Mouse (Mus musculus): Measurements from ENCODE around the gene Nol3. TPM values are rescaled to one million over a fixed set of nuclear protein-coding genes. Genes with fewer than 3 reads are reported as not detected.

The Nol3 gene
- polyA plus RNA-seq, 1 experiment from 2014 or later: 2.4 TPM

- 15% methylated on average over 10 of the region's 10 CpGs for WGBS
- Histone ChIP-seq H3K27ac (no peak overlapping the region), H3K4me1 (peaks cover 36% of the 10 kb centered on the region), H3K9me3 (replicated peaks) (no peaks in the 10 kb centered on the region; the same call in 1 of the 2 replicates), H3K9ac (no peak overlapping the region), H3K4me2 (peak overlapping the region; percentile 77), H3K27me3 (peaks cover 96% of the 10 kb centered on the region), H3K4me3 (peak overlapping the region; percentile 60; the same call in 1 of the 2 replicates), H3K36me3 (ENCODE audit: poor library complexity, severe bottlenecking) (no peaks in the 10 kb centered on the region)
- no peak for ATAC-seq
These were observed 10.8 kb upstream of the Nol3 start for GRCm38 (mm10) chr8:105265128-105265527.

DNA sequence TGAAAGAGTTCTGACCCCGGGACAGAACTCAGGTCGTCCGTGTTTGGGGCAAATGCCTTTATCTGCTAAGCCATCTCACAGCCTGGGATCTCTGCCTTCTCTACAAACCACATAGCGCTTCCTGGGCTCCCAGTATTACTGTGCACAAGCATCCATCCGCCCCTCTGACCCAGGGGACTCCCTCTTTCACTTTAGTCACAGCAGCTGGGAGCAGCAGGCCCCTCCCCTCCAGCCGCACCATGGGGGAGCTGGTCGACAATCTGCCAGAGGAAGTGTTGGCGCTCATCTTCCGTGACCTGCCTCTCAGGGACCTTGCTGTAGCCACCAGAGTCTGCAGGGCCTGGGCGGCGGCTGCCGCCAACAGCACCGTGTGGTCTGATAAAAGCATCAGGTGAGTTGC, 9.2 kb upstream of the Nol3 start:
- Histone ChIP-seq H3K4me3 (no peak overlapping the region), H3K4me1 (peaks cover 44% of the 10 kb centered on the region), H3K36me3 (ENCODE audit: poor library complexity, severe bottlenecking) (no peaks in the 10 kb centered on the region)

DNA sequence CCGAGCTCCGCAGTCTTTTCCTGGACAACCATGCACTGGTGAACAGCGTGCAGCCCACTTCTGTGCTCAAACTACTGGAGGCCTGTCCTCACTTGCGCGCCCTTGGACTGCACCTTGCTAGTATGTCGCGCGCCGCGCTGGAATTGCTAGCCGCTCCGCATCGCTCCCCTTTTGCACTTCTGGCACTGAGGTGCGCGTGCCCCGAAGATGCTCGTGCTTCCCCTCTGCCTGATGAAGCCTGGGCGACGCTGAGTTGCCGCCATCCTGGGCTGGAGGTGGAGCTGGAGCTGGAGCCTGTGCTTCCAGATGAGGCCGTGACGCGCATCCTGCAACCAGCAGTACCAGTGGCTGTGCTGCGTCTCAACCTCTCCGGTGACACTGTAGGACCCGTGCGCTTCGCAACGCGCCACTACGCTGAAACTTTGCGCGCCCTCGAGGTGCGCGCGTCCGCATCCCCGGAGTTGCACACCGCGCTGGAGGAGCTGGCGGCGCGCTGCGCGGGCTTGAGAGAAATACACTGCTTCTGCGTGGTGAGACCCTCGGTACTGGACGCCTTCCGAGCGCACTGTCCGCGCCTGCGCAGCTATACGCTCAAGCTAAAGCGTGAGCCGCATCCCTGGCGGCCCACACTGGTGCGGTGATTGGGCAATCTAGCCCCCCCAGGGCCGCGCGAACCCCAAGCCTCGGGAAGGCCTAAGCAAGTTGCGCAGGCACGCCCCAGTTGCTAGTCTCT, 7.4 kb upstream of the Nol3 start:
- peak overlapping the region; percentile 79 for H3K4me2 ChIP-seq
- ATAC-seq: peak; percentile 86
- H3K27ac ChIP-seq: no peak overlapping the region
- H3K4me1 ChIP-seq: peaks cover 44% of the 10 kb centered on the region
- H3K9ac ChIP-seq: peak overlapping the region; percentile 58
- peak overlapping the region; percentile 47 for H3K4me3 ChIP-seq
- no peaks in the 10 kb centered on the region; the same call in 1 of the 2 replicates for H3K9me3 ChIP-seq (replicated peaks)
- WGBS: 0% methylated on average over 65 of the region's 65 CpGs
- no peaks in the 10 kb centered on the region for H3K36me3 ChIP-seq (ENCODE audit: poor library complexity, severe bottlenecking)
- peaks cover 99% of the 10 kb centered on the region for H3K27me3 ChIP-seq

More for the DNA sequence above, 9.2 kb upstream of the Nol3 start:
- WGBS: 10% methylated on average over 13 of the region's 13 CpGs
- no peak overlapping the region for H3K27ac ChIP-seq
- H3K9ac ChIP-seq: no peak overlapping the region
- H3K9me3 ChIP-seq (replicated peaks): no peaks in the 10 kb centered on the region; the same call in 1 of the 2 replicates
- no peak for ATAC-seq
- H3K27me3 ChIP-seq: peaks cover 96% of the 10 kb centered on the region
- H3K4me2 ChIP-seq: no peak overlapping the region

- no peak overlapping the region for H3K27ac ChIP-seq
- H3K4me1 ChIP-seq: peaks cover 41% of the 10 kb centered on the region
- H3K9me3 ChIP-seq (replicated peaks): no peaks in the 10 kb centered on the region; the same call in 1 of the 2 replicates
- peak overlapping the region; percentile 58 for H3K9ac ChIP-seq
- 1% methylated on average over 10 of the region's 10 CpGs for WGBS
- H3K4me2 ChIP-seq: peak overlapping the region; percentile 79
- ATAC-seq: no peak; the same call in 1 of the 2 replicates
- no peaks in the 10 kb centered on the region for H3K36me3 ChIP-seq (ENCODE audit: poor library complexity, severe bottlenecking)
- peak overlapping the region; percentile 47 for H3K4me3 ChIP-seq
- peaks cover 99% of the 10 kb centered on the region for H3K27me3 ChIP-seq
These were observed 6.9 kb upstream of the Nol3 start for GRCm38 (mm10) chr8:105269075-105269458.

- Histone ChIP-seq H3K4me3 (peak within 1 kb of the TSS; percentile 47), H3K4me2 (peak within 1 kb of the TSS; percentile 79), H3K9me3 (replicated peaks) (no peaks in the 10 kb centered on the region; the same call in 1 of the 2 replicates), H3K36me3 (ENCODE audit: poor library complexity, severe bottlenecking) (no peaks in the 10 kb centered on the region), H3K27me3 (peaks cover 99% of the 10 kb centered on the region), H3K9ac (peak within 1 kb of the TSS; percentile 58), H3K4me1 (peaks cover 38% of the 10 kb centered on the region), H3K27ac (no peak within 1 kb of the TSS)
- WGBS: 1% methylated on average over 32 of the region's 42 CpGs
- no peak for ATAC-seq
These were observed 6.4 kb upstream of the Nol3 start, which contains the start of gene Hsf4 for GRCm38 (mm10) chr8:105269461-105269947. Gene Hsf4 (plus strand): TSS chr8:105269801.

DNA sequence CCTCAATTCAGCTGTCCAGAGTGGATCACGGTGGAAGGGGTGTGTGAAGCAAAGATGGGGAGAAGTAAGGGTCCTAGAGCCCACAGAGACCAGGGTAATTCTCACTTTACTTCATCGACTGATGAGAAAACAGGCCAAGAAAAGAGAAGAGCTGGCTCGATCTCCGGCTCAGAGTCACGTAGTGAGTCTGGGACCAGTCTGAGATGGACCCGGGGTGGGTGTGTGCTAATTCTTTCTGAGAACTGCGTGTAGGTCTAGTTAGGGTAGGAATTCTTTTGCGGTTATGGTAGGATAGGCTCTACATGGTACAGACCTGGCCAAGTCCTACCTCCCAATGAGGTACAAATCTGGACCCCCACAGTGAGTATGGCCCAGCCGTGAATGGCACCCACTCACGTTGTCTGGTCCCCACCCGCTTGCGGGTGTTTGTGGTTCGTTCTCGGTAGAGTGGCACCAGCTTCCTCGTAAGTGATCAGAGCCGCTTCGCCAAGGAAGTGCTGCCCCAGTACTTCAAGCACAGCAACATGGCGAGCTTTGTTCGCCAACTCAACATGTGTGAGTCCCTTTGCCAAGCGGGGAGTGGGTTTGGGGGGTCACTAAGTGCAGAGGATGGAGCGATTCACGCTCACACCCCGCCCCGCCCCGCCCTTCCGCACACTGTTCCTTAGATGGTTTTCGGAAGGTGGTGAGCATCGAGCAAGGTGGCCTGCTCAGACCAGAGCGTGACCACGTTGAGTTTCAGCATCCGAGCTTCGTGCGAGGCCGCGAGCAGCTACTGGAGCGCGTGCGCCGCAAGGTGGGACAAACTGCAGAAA, 5.6 kb upstream of the Nol3 start:
- H3K36me3 ChIP-seq (ENCODE audit: poor library complexity, severe bottlenecking): no peaks in the 10 kb centered on the region
- H3K27me3 ChIP-seq: peaks cover 99% of the 10 kb centered on the region
- WGBS: 1% methylated on average over 39 of the region's 39 CpGs
- peaks cover 30% of the 10 kb centered on the region for H3K4me1 ChIP-seq
- no peak overlapping the region for H3K27ac ChIP-seq
- ATAC-seq: no peak
- H3K4me2 ChIP-seq: peak overlapping the region; percentile 79
- peak overlapping the region; percentile 47 for H3K4me3 ChIP-seq
- H3K9me3 ChIP-seq (replicated peaks): no peaks in the 10 kb centered on the region; the same call in 1 of the 2 replicates
- 0 out of 2 replicates have a peak overlapping the region, but pooled peaks have one; percentile 58 for H3K9ac ChIP-seq

- H3K4me3 ChIP-seq: 0 out of 2 replicates have a peak overlapping the region, but pooled peaks have one; percentile 47
- H3K4me1 ChIP-seq: peaks cover 34% of the 10 kb centered on the region
- no peaks in the 10 kb centered on the region for H3K36me3 ChIP-seq (ENCODE audit: poor library complexity, severe bottlenecking)
- WGBS: 2% methylated on average over 11 of the region's 11 CpGs
- peak overlapping the region; percentile 20; the same call in 1 of the 2 replicates for H3K4me2 ChIP-seq
- no peak for ATAC-seq
- H3K9me3 ChIP-seq (replicated peaks): no peaks in the 10 kb centered on the region; the same call in 1 of the 2 replicates
- peaks cover 99% of the 10 kb centered on the region for H3K27me3 ChIP-seq
- H3K9ac ChIP-seq: no peak overlapping the region
- no peak overlapping the region for H3K27ac ChIP-seq
These were observed 5.1 kb upstream of the Nol3 start for GRCm38 (mm10) chr8:105270916-105271186.

DNA sequence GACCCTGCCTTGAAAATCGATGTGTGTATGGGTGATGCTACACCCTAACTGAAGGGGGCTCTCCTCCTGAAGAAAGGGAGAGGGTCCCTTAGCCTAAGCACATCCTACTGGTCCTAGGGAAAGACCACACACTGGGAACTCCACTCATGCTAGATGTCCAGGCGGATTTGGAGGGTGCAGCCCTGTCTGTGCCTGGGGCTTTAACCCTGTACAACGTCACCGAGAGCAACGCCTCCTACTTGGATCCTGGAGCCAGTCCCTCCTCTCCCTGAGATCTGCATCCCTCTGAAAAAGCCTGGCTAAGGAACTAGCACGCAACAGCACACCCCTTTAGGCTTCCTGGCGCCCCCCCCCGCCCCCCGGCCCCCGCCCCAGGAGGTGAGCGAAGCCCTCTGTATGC, 553 bp upstream of the Nol3 start:
- Histone ChIP-seq H3K27ac (no peak overlapping the region), H3K36me3 (ENCODE audit: poor library complexity, severe bottlenecking) (peaks cover 7% of the 10 kb centered on the region; the same call in 1 of the 2 replicates), H3K4me1 (peaks cover 33% of the 10 kb centered on the region), H3K9ac (no peak overlapping the region), H3K4me2 (peak overlapping the region; percentile 77), H3K4me3 (no peak overlapping the region), H3K9me3 (replicated peaks) (no peaks in the 10 kb centered on the region), H3K27me3 (peaks cover 99% of the 10 kb centered on the region)
- 5% methylated on average over 10 of the region's 11 CpGs for WGBS
- no peak for ATAC-seq

GRCm38 (mm10) chr8:105276292-105277120, 566 bp downstream of the Nol3 start:
- peaks cover 91% of the 10 kb centered on the region for H3K27me3 ChIP-seq
- 3% methylated on average over 30 of the region's 30 CpGs for WGBS
- H3K4me1 ChIP-seq: peaks cover 27% of the 10 kb centered on the region
- H3K4me3 ChIP-seq: peak overlapping the region; percentile 44
- peak overlapping the region; percentile 77 for H3K4me2 ChIP-seq
- H3K9ac ChIP-seq: peak overlapping the region; percentile 58
- peaks cover 10% of the 10 kb centered on the region; the same call in 1 of the 2 replicates for H3K36me3 ChIP-seq (ENCODE audit: poor library complexity, severe bottlenecking)
- no peak overlapping the region for H3K27ac ChIP-seq
- no peaks in the 10 kb centered on the region for H3K9me3 ChIP-seq (replicated peaks)
- peak; percentile 60 for ATAC-seq

GRCm38 (mm10) chr8:105278911-105279334, 3.0 kb downstream of the Nol3 start:
- peak; percentile 63 for ATAC-seq
- Histone ChIP-seq H3K4me1 (peaks cover 27% of the 10 kb centered on the region), H3K4me2 (peak overlapping the region; percentile 60), H3K27ac (no peak overlapping the region), H3K27me3 (peaks cover 67% of the 10 kb centered on the region), H3K9ac (peak overlapping the region; percentile 50), H3K9me3 (replicated peaks) (no peaks in the 10 kb centered on the region), H3K36me3 (ENCODE audit: poor library complexity, severe bottlenecking) (peaks cover 34% of the 10 kb centered on the region), H3K4me3 (peak overlapping the region; percentile 31)
- WGBS: under 1% methylated on average over 28 of the region's 28 CpGs

DNA sequence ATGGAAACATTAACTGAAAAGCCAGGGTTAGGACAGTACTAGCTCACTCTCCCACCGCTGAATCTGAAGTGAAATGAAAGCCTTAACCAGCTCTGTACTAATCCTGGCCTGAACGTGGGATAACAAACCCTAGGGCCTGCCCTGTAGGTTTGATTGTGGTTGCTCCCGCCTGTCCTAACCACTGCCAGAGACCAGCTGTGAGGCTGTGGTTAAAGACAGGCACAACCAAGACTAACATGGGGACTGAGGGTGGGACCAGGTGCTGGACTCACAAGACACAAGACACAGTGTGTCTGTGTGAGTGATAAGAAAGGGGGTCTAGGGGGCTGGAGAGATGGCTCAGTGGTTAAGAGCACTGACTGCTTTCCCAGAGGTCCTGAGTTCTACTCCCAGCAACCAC, 4.6 kb downstream of the Nol3 start:
- peaks cover 51% of the 10 kb centered on the region for H3K27me3 ChIP-seq
- H3K4me2 ChIP-seq: no peak overlapping the region
- no peak overlapping the region for H3K9ac ChIP-seq
- peaks cover 47% of the 10 kb centered on the region for H3K36me3 ChIP-seq (ENCODE audit: poor library complexity, severe bottlenecking)
- H3K27ac ChIP-seq: no peak overlapping the region
- H3K4me1 ChIP-seq: peaks cover 29% of the 10 kb centered on the region
- WGBS: 74% methylated on average over 3 of the region's 3 CpGs
- H3K4me3 ChIP-seq: no peak overlapping the region
- H3K9me3 ChIP-seq (replicated peaks): no peaks in the 10 kb centered on the region
- ATAC-seq: no peak
